Mouse (Mus musculus): Measurements from ENCODE around the gene Rsl1d1. TPM values are rescaled to one million over a fixed set of nuclear protein-coding genes. Genes with fewer than 3 reads are reported as not detected.

Gene Rsl1d1
- polyA plus RNA-seq, 1 experiment from 2014 or later: 209 TPM

Other genes with a start within 250 kb of the Rsl1d1 start
- 22.6 and 23.2 TPM in 2 replicates for gene Snn, start 142.4 kb downstream of the Rsl1d1 start, polyA plus RNA-seq (2015; fragmentation: Nextera tagmentation; extraction: Ambion mirVana)
- 99.1 and 103 TPM in 2 replicates for gene Litaf, start 137.2 kb downstream of the Rsl1d1 start, polyA plus RNA-seq (2015; fragmentation: Nextera tagmentation; extraction: Ambion mirVana)
- gene Txndc11, start 68.7 kb downstream of the Rsl1d1 start, polyA plus RNA-seq (2015; fragmentation: Nextera tagmentation; extraction: Ambion mirVana): 37.7 and 37.8 TPM in 2 replicates
- gene Zc3h7a, start 26.9 kb downstream of the Rsl1d1 start, polyA plus RNA-seq (2015; fragmentation: Nextera tagmentation; extraction: Ambion mirVana): 78.5 and 79.8 TPM in 2 replicates
- 69.4 and 78.8 TPM in 2 replicates for gene Gspt1, start 51.0 kb upstream of the Rsl1d1 start, polyA plus RNA-seq (2015; fragmentation: Nextera tagmentation; extraction: Ambion mirVana)
- not detected in 2 replicates for gene Tnfrsf17, start 110.5 kb upstream of the Rsl1d1 start, polyA plus RNA-seq (2015; fragmentation: Nextera tagmentation; extraction: Ambion mirVana)
- 5.7 and 7.8 TPM in 2 replicates for gene Snx29, start 119.6 kb upstream of the Rsl1d1 start, polyA plus RNA-seq (2015; fragmentation: Nextera tagmentation; extraction: Ambion mirVana)

Measured in intestine, embryonic 15.5 days (tissue).